Mouse (Mus musculus) gastrocnemius, postnatal 36 days (tissue): ENCODE data around the gene Esyt1. TPM values are rescaled to one million over a fixed set of nuclear protein-coding genes. Genes with fewer than 3 reads are reported as not detected.
"Not testable (repeated sequence)": the region's sequence is repeated elsewhere in the genome, so short reads cannot be mapped to it uniquely, and the experiment has no call there.

Experiments
- DNase-seq, 2 experiments: peaks; one replicate each; pipeline ENCODE4 v3.0.0; 2022
- intact Hi-C: fragments of 180-260 bp; cut with DNase I; formaldehyde crosslinking; loops from one replicate; pipeline ENCODE4 v1.15.1; 2025
- long read RNA-seq, 2 experiments: library from polyadenylated mRNA; stranded (forward); transcript quantifications; one replicate each; pipeline ENCODE4 v2.0.0; 2021
- total RNA-seq, 2 experiments: library from RNA; stranded (reverse); gene quantifications; 2 replicates each; pipeline ENCODE4 v1.2.3; 2021

Gene Esyt1
- total RNA-seq: 10 to 100 TPM; 12.8 to 13.0 TPM
- long read RNA-seq, experiment 1, partial matches to known transcripts: 0 of 8 reads
- long read RNA-seq, experiment 1, other reads (novel, unspliced or antisense): 5 of 8 reads
- long read RNA-seq, experiment 2, partial matches to known transcripts: 4 of 14 reads
- long read RNA-seq, experiment 2, other reads (novel, unspliced or antisense): 8 of 14 reads

GRCm38 (mm10) chr10:128525671-128526308 is at the start of gene Esyt1:
Gene Esyt1, minus strand, starts transcription at chr10:128525871.
- peak; percentile 84 to 91 for DNase-seq
- intact Hi-C loops: no loop called here

- DNase-seq: no peak
- intact Hi-C loops: no loop called here
Measured at GRCm38 (mm10) chr10:128575063-128575462, 49.4 kb upstream of the Esyt1 start.

GRCm38 (mm10) chr10:128565788-128566531 is 40.3 kb upstream of the Esyt1 start, which contains the start of gene Pa2g4:
Gene Pa2g4, minus strand, starts transcription at chr10:128565987.
- intact Hi-C loops: loop anchor here (5.0 kb wide), 1 partner anchor 46 kb away; no protein-coding TSS in a partner anchor
- DNase-seq: peak; percentile 95 to 96

- intact Hi-C loops: loop anchor here (5.0 kb wide), 1 partner anchor 47 kb away; no protein-coding TSS in a partner anchor
- DNase-seq: no peak
Measured at GRCm38 (mm10) chr10:128565206-128565787, 39.6 kb upstream of the Esyt1 start.

GRCm38 (mm10) chr10:128563544-128563943 is 37.9 kb upstream of the Esyt1 start:
- DNase-seq: no peak
- intact Hi-C loops: loop anchor here (5.0 kb wide), 1 partner anchor 109 kb away; the partner anchor contains the start of gene Suox

GRCm38 (mm10) chr10:128556963-128557362 is 31.3 kb upstream of the Esyt1 start:
- intact Hi-C loops: no loop called here
- no peak for DNase-seq

- no peak for DNase-seq
- intact Hi-C loops: no loop called here
Measured at GRCm38 (mm10) chr10:128556286-128556685, 30.6 kb upstream of the Esyt1 start.

- intact Hi-C loops, DNase-seq: not testable (repeated sequence)
Measured at GRCm38 (mm10) chr10:128555567-128555966, 29.9 kb upstream of the Esyt1 start.

- intact Hi-C loops, DNase-seq: not testable (repeated sequence)
Measured at GRCm38 (mm10) chr10:128550144-128550823, 24.6 kb upstream of the Esyt1 start.

- intact Hi-C loops: loop anchor here (5.0 kb wide), 1 partner anchor 52 kb away; the partner anchor contains the start of gene Myl6b
- DNase-seq: not testable (repeated sequence)
Measured at GRCm38 (mm10) chr10:128549682-128550057, 24.0 kb upstream of the Esyt1 start.

GRCm38 (mm10) chr10:128548947-128549681 is 23.4 kb upstream of the Esyt1 start, which contains the start of gene Rpl41:
Gene Rpl41, minus strand, starts transcription at chr10:128549305.
- DNase-seq: peak; percentile 83 to 89
- intact Hi-C loops: loop anchor here (5.0 kb wide), 1 partner anchor 52 kb away; the partner anchor contains the start of gene Myl6b

GRCm38 (mm10) chr10:128548051-128548791 is 22.6 kb upstream of the Esyt1 start:
- DNase-seq: not testable (repeated sequence)
- intact Hi-C loops: loop anchor here (5.0 kb wide), 1 partner anchor 51 kb away; the partner anchor contains the start of gene Myl6b

- intact Hi-C loops: loop anchor here (5.0 kb wide), 1 partner anchor 50 kb away; the partner anchor contains the start of gene Myl6b
- peak; percentile 84 to 87 for DNase-seq
Measured at GRCm38 (mm10) chr10:128547361-128548032, 21.8 kb upstream of the Esyt1 start, which contains the start of gene Zc3h10. Gene Zc3h10, minus strand, starts transcription at chr10:128547774.

GRCm38 (mm10) chr10:128546787-128547186 is 21.1 kb upstream of the Esyt1 start:
- DNase-seq: no peak
- intact Hi-C loops: loop anchor here (5.0 kb wide), 1 partner anchor 49 kb away; the partner anchor contains the start of gene Myl6b

- no peak for DNase-seq
- intact Hi-C loops: loop anchor here (5.0 kb wide), 1 partner anchor 49 kb away; the partner anchor contains the start of gene Myl6b
Measured at GRCm38 (mm10) chr10:128546361-128546760, 20.7 kb upstream of the Esyt1 start.

- intact Hi-C loops: loop anchor here (5.0 kb wide), 1 partner anchor 48 kb away; the partner anchor contains the start of gene Myl6b
- DNase-seq: no peak
Measured at GRCm38 (mm10) chr10:128545570-128545898, 19.9 kb upstream of the Esyt1 start.
